Mouse (Mus musculus) CD8-positive naive resting alpha-beta T cell, adult 57 days (primary cell): ENCODE results near the gene Hist1h1b. TPM values are rescaled to one million over a fixed set of nuclear protein-coding genes. Genes with fewer than 3 reads are reported as not detected.

Experiments
- total RNA-seq: library from RNA; stranded (reverse); gene quantifications from one replicate; pipeline ENCODE4 v1.2.4, GENCODE M21; 2023

Gene Hist1h1b
- 8.9 TPM for total RNA-seq

GRCm38 (mm10) chr13:21779767-21780731 lies at the start of gene Hist1h1b:
Hist1h1b (minus strand) TSS chr13:21780625.

GRCm38 (mm10) chr13:21811539-21811938 lies 31.1 kb upstream of the Hist1h1b start, which contains the start of gene Hist1h4m:
Hist1h4m (plus strand) TSS chr13:21811746.

GRCm38 (mm10) chr13:21810073-21810472 lies 29.6 kb upstream of the Hist1h1b start, which contains the start of the genes Hist1h2bq and Hist1h2ao:
Hist1h2bq (minus strand) TSS chr13:21810197.
Hist1h2ao (plus strand) TSS chr13:21810465.

GRCm38 (mm10) chr13:21786899-21787629 lies 6.6 kb upstream of the Hist1h1b start, which contains the start of the genes Hist1h2an and Hist1h2bp:
Hist1h2an (minus strand) TSS chr13:21787218.
Hist1h2bp (plus strand) TSS chr13:21787461.

GRCm38 (mm10) chr13:21783255-21783617 lies 2.8 kb upstream of the Hist1h1b start, which contains the start of gene Hist1h3i:
Hist1h3i (minus strand) TSS chr13:21783370.

GRCm38 (mm10) chr13:21753524-21754285 lies 26.7 kb downstream of the Hist1h1b start, which contains the start of the genes Hist1h2ak and Hist1h2bn:
Hist1h2ak (minus strand) TSS chr13:21753827.
Hist1h2bn (plus strand) TSS chr13:21754123.

GRCm38 (mm10) chr13:21750159-21751017 lies 30.0 kb downstream of the Hist1h1b start, which contains the start of gene Hist1h4k:
Hist1h4k (minus strand) TSS chr13:21750505.

GRCm38 (mm10) chr13:21734906-21735767 lies 45.3 kb downstream of the Hist1h1b start, which contains the start of gene Hist1h4j:
Hist1h4j (plus strand) TSS chr13:21735064.

Other genes with a start within 250 kb of the Hist1h1b start
- 11.5 TPM for gene Zkscan8, start 249.5 kb downstream of the Hist1h1b start, total RNA-seq
- gene Olfr1366, start 237.8 kb downstream of the Hist1h1b start, total RNA-seq = not detected
- not detected for gene Olfr1535, start 220.7 kb downstream of the Hist1h1b start, total RNA-seq
- gene Olfr1364, start 198.9 kb downstream of the Hist1h1b start, total RNA-seq = not detected
- not detected for gene Olfr1362, start 166.6 kb downstream of the Hist1h1b start, total RNA-seq
- gene Olfr11, start 138.1 kb downstream of the Hist1h1b start, total RNA-seq = not detected
- gene Olfr1361, start 117.2 kb downstream of the Hist1h1b start, total RNA-seq = not detected
- not detected for gene Olfr1360, start 103.2 kb downstream of the Hist1h1b start, total RNA-seq
- not detected for gene Olfr1359, start 82.5 kb downstream of the Hist1h1b start, total RNA-seq
- 29.9 TPM for gene Hist1h2bl, start 64.5 kb downstream of the Hist1h1b start, total RNA-seq
- 37.0 TPM for gene Hist1h2ai, start 64.2 kb downstream of the Hist1h1b start, total RNA-seq
- gene Hist1h3h, start 63.0 kb downstream of the Hist1h1b start, total RNA-seq = 46.7 TPM
- gene Hist1h2bm, start 58.6 kb downstream of the Hist1h1b start, total RNA-seq = 4.5 TPM
- 10.9 TPM for gene Hist1h4j, start 45.6 kb downstream of the Hist1h1b start, total RNA-seq
- gene Hist1h4k, start 30.1 kb downstream of the Hist1h1b start, total RNA-seq = 328 TPM
- 31.4 TPM for gene Hist1h2ak, start 26.8 kb downstream of the Hist1h1b start, total RNA-seq
- 80.0 TPM for gene Hist1h2bn, start 26.5 kb downstream of the Hist1h1b start, total RNA-seq
- 144 TPM for gene Hist1h3i, start 2.7 kb upstream of the Hist1h1b start, total RNA-seq
- gene Hist1h2an, start 6.6 kb upstream of the Hist1h1b start, total RNA-seq = 10.1 TPM
- 16.9 TPM for gene Hist1h2bp, start 6.8 kb upstream of the Hist1h1b start, total RNA-seq
- 74.5 TPM for gene Hist1h2bq, start 29.6 kb upstream of the Hist1h1b start, total RNA-seq
- gene Hist1h2ao, start 29.8 kb upstream of the Hist1h1b start, total RNA-seq = 58.9 TPM
- 281 TPM for gene Hist1h4m, start 31.1 kb upstream of the Hist1h1b start, total RNA-seq
- 118 TPM for gene Hist1h4n, start 51.6 kb upstream of the Hist1h1b start, total RNA-seq
- gene Hist1h2ap, start 52.9 kb upstream of the Hist1h1b start, total RNA-seq = 61.6 TPM
- 74.1 TPM for gene Hist1h2br, start 53.1 kb upstream of the Hist1h1b start, total RNA-seq
- 0.67 TPM for gene Zfp184, start 164.5 kb upstream of the Hist1h1b start, total RNA-seq
- gene Pom121l2, start 200.6 kb upstream of the Hist1h1b start, total RNA-seq = not detected
- gene Prss16, start 229.1 kb upstream of the Hist1h1b start, total RNA-seq = 0.28 TPM